ENCODE assay signal across 27 mouse cellular contexts in genomic region chr10:4057832-4058231, GRCm38 (mm10).
DNase-seq lines count a peak whose midpoint lies in the region; ATAC-seq lines count a peak whose summit lies in the region.
"Had no signal": no experiment of that assay in that cellular context is flagged by ENCODE, and none has a peak within 500 bp of the region (broad histone marks: within the 10 kb centered on the region; RNA-seq: fewer than 3 reads in every experiment).

No protein-coding gene starts in this region.

- no peaks in the 10 kb centered on the region for H3K36me3 ChIP-seq in heart, embryonic 14.5 days (ENCODE audit: control insufficient read depth, insufficient read depth, low read length)
- H3K36me3 ChIP-seq in neural tube, embryonic 13.5 days = no peaks in the 10 kb centered on the region
- no peaks in the 10 kb centered on the region for H3K36me3 ChIP-seq in neural tube, embryonic 15.5 days
- H3K36me3 ChIP-seq: embryonic facial prominence, embryonic 12.5 days; neural tube, embryonic 12.5 days had no signal

- no peaks in the 10 kb centered on the region for H3K27me3 ChIP-seq in heart, embryonic 14.5 days (ENCODE audit: control insufficient read depth, insufficient read depth, low read length)
- H3K27me3 ChIP-seq in neural tube, embryonic 13.5 days = no peaks in the 10 kb centered on the region
- no peaks in the 10 kb centered on the region for H3K27me3 ChIP-seq in neural tube, embryonic 15.5 days (replicated peaks)
- H3K27me3 ChIP-seq: embryonic facial prominence, embryonic 12.5 days; neural tube, embryonic 12.5 days had no signal

- H3K4me1 ChIP-seq in heart, embryonic 14.5 days (ENCODE audit: control insufficient read depth in 2 of 2, insufficient read depth in 2 of 2, low read length in 2 of 2) = peaks cover 11 to 22% of the 10 kb centered on the region in 2 experiments
- H3K4me1 ChIP-seq in neural tube, embryonic 13.5 days (replicated peaks) = peaks cover 12% of the 10 kb centered on the region
- 0 out of 2 replicates have a peak, but pooled peaks cover 3% of the 10 kb centered on the region for H3K4me1 ChIP-seq in neural tube, embryonic 15.5 days
- H3K4me1 ChIP-seq: embryonic facial prominence, embryonic 12.5 days; neural tube, embryonic 12.5 days had no signal

- no peak for ATAC-seq in heart, embryonic 14.5 days (ENCODE audit: insufficient number of reproducible peaks, insufficient read depth, low FRiP score, low read depth)
- ATAC-seq in neural tube, embryonic 13.5 days (ENCODE audit: low read depth) = peak; percentile 37; the same call in 1 of the 2 replicates
- peak; percentile 36; the same call in 1 of the 2 replicates for ATAC-seq in neural tube, embryonic 15.5 days (ENCODE audit: low FRiP score)
- ATAC-seq in monocyte, adult 5-6 weeks (replicated peaks; ENCODE audit: insufficient number of reproducible peaks, low FRiP score, low TSS enrichment, poor library complexity, severe bottlenecking) = no peak
- ATAC-seq: forebrain, embryonic 14.5 days; intestine, postnatal 0 days had no signal

- peak overlapping the region; percentile 14; the same call in 1 of the 2 replicates for H3K4me2 ChIP-seq in heart, embryonic 14.5 days (ENCODE audit: low read length)
- H3K4me2 ChIP-seq in neural tube, embryonic 13.5 days = no peak overlapping the region
- no peak overlapping the region for H3K4me2 ChIP-seq in neural tube, embryonic 15.5 days
- H3K4me2 ChIP-seq: embryonic facial prominence, embryonic 12.5 days; hindbrain, embryonic 14.5 days; neural tube, embryonic 12.5 days had no signal

- no peaks in the 10 kb centered on the region for H3K9me3 ChIP-seq in heart, embryonic 14.5 days (ENCODE audit: control insufficient read depth, low read length)
- H3K9me3 ChIP-seq in neural tube, embryonic 13.5 days = no peaks in the 10 kb centered on the region
- H3K9me3 ChIP-seq in neural tube, embryonic 15.5 days (replicated peaks) = no peaks in the 10 kb centered on the region
- H3K9me3 ChIP-seq: embryonic facial prominence, embryonic 12.5 days; G1E; neural tube, embryonic 12.5 days had no signal

- no peak overlapping the region for H3K4me3 ChIP-seq in heart, embryonic 14.5 days (ENCODE audit: control insufficient read depth in 1 of 2, insufficient read depth in 1 of 2, low read depth in 1 of 2, low read length in 2 of 2)
- no peak overlapping the region for H3K4me3 ChIP-seq in neural tube, embryonic 13.5 days
- no peak overlapping the region for H3K4me3 ChIP-seq in neural tube, embryonic 15.5 days (replicated peaks)
- H3K4me3 ChIP-seq: embryonic facial prominence, embryonic 12.5 days; neural tube, embryonic 12.5 days had no signal

- intact Hi-C loops in heart, postnatal 25 days (cut with DNase I) = no loop called here
- intact Hi-C loops in heart, postnatal 10 days (cut with DNase I) = no loop called here

- DNase-seq in heart, adult 11 months = peak; percentile 83
- DNase-seq in heart, postnatal 25 days (ENCODE audit: low spot score) = no peak
- DNase-seq in heart, postnatal 10 days = no peak
- DNase-seq in neural tube, embryonic 10.5 days (ENCODE audit: extremely low spot score, low spot score) = no peak
- DNase-seq: adrenal gland, postnatal 25 days; cerebellum, adult 8-10 months; cerebellum, postnatal 25 days; gastrocnemius, postnatal 14 days; kidney, postnatal 14 days; liver; lung, adult 2 months; lung, postnatal 10 days; right cerebral cortex, adult 18-20 months; spleen, adult 18-20 months; thymus, postnatal 14 days had no signal

- no peak overlapping the region for H3K9ac ChIP-seq in heart, embryonic 14.5 days (ENCODE audit: low read length)
- H3K9ac ChIP-seq in neural tube, embryonic 13.5 days = no peak overlapping the region
- no peak overlapping the region for H3K9ac ChIP-seq in neural tube, embryonic 15.5 days (replicated peaks)
- H3K9ac ChIP-seq: embryonic facial prominence, embryonic 12.5 days; hindbrain, embryonic 14.5 days; liver, embryonic 14.5 days; neural tube, embryonic 12.5 days had no signal

- 20% methylated on average over 5 of the region's 5 CpGs for WGBS in heart, embryonic 14.5 days
- 75% methylated on average over 5 of the region's 5 CpGs for WGBS in neural tube, embryonic 13.5 days
- WGBS in neural tube, embryonic 15.5 days = 65% methylated on average over 5 of the region's 5 CpGs

- H3K27ac ChIP-seq in heart, embryonic 14.5 days (replicated peaks in 1 of 2; ENCODE audit: control insufficient read depth in 1 of 2, insufficient read depth in 1 of 2, low read depth in 2 of 2, low read length in 2 of 2) = peak overlapping the region; percentile 4 to 5; a peak in 2 of 4 replicates
- H3K27ac ChIP-seq in neural tube, embryonic 13.5 days (replicated peaks) = no peak overlapping the region
- no peak overlapping the region for H3K27ac ChIP-seq in neural tube, embryonic 15.5 days (replicated peaks)
- H3K27ac ChIP-seq: embryonic facial prominence, embryonic 12.5 days; hindbrain, embryonic 14.5 days; liver, embryonic 14.5 days; macrophage; neural tube, embryonic 12.5 days had no signal

Comparison
In these comparisons a context has a peak if more than half of its experiments do, and no peak if none do; other contexts are left out.
1. ATAC-seq: peak in neural tube, embryonic 13.5 days (single experiment) and neural tube, embryonic 15.5 days (single experiment); none in heart, embryonic 14.5 days (single experiment) and monocyte, adult 5-6 weeks (single experiment).
2. H3K27ac ChIP-seq: peak in heart, embryonic 14.5 days (2 of 2); none in neural tube, embryonic 13.5 days (single experiment) and neural tube, embryonic 15.5 days (single experiment).